Mouse (Mus musculus): ENCODE data around the gene Ado.

The Ado gene

DNA sequence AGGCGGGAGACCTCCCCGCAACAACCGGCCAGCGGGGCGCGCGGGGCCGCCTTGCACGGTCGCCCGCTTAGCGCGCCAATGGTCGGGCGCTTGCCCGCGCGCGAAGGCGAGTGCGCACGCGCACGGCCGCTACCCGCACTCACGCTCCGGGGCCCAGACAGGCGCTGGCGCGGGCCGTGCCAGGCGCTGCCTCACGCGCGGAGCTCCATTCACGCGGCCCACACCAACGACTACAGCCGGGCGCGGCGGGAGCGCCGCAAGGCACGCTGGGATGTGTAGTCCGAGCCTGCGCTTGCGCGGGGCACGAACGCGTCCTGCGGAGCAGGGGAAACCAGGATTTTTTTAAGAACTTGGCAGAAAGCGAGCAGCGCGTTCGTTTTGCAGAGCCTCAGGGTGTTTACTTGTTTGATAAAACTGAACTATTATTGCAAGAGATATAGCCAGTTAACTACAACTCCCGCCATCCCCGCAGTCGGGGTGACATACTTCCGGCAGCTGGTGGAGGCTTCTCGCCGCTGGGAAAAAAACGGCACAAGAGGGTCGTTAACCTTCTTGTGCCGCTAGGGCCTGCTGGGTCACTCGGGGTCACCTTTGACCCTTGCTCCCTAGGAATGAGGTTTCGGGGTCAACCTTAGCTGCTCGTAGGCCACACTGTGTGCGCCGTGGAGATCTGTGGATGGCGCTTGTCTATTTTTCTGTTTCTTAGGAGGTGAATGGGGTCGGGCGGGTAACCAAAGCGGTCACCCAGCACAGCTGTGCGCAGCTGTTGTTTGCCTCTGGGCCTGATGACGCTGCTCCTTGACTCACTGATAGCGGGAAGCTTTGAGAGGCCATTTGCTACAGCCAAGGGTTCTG, at the start of gene Ado:
Gene Ado, minus strand, starts transcription at position 79 of the 855 bp plus-strand sequence.
- DNase-seq (ENCODE audit: low spot score) = peak; percentile 80

DNA sequence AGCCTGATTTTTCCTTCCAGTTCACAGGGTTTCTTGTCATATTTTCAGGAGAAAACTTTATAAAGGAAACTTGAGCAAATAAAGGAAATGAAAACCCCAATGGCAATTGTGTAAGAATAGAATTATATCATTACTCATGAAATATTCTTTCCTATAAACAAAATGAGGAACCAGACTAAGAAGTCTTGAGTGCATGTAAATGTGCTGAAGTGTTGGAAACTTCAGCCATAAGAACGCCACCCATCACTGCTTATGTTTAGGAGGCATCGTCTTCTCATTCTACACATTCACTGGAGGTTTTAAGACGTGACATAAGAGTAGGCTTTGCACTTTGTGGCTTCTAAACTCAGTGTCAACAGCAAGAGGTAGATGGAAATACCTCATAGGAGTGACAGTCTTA, 46.5 kb upstream of the Ado start:
- no peak for DNase-seq (ENCODE audit: low spot score)

DNA sequence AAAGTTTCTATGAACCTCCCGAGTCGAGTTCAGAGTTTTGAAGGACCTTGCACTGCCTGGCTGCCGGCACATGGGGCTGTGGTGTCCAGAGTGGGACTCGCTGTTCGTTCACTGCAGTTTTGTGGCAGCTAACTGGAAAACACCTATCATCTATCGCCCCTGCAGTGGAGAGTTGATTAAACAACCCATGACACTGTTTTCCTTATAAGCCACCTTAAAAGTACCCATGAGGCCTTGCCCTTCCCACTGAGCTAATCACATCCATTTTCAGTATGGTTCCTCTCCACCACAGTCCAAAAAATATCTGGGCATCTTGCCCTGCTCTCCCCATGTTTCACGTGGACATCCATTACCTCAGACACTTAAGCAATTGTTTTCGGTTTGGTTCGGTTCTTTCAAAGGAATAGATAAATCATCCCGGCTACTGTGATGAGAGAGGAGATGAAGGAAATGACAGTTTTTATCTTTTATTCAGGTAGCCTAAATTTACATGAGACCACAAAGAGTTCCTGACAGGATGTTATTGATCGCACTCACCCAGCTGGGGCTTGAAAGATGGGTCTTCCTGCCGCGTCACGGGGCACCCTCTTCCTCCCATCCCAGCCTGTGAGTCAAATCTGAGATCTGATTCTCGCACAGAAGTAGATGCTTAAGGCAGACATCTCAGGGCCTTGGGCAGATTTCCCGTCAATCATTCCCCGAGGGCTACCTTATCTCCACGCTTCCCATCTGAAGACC, 37.3 kb upstream of the Ado start:
- DNase-seq (ENCODE audit: low spot score) = peak; percentile 45

DNA sequence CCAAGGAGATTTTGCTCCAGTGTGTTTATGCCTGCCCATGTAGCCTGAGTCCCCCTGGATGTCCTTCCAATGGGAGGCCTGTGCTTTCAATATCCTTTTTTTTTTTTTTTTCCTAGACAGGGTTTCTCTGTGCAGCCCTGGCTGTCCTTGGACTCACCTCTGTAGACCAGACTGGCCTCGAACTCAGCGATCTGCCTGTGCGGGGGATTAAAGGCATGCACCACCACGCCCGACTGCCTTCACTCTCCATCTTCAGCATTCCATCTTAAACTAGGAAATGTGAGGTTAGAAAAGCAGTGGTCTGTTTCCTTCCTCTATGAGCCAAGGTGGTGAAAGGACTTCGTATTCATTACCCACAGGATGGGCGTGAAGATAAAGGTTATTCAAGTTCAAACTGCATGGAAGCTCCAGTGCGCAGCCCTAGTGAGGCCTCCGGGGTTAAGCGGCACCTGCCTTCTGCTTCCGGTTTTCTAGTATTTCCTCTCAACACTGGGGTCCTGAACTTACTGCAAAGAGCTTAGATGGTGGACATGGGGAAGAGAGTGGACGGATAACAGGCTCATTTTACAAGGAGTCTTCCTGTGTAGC, 33.0 kb upstream of the Ado start:
- no peak for DNase-seq (ENCODE audit: low spot score)

DNA sequence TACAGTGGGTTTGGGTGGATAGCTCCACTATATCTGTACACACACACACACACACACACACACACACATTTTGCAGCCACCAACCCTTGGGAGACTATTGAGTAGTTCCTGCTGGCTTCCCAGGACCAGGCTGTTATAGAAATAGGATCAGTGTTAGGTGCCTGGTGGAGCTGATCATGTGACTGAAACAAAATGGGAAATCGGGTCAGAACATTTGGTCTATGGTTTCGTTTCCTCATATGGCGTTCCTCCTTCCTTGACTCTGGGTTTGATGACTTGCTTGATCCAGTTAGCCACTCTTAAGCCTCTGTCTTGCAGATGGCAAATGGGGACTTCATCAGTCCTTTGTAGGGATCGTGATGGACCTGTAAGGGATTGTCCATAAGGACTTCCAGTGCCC, 31.1 kb upstream of the Ado start:
- DNase-seq (ENCODE audit: low spot score) = no peak

DNA sequence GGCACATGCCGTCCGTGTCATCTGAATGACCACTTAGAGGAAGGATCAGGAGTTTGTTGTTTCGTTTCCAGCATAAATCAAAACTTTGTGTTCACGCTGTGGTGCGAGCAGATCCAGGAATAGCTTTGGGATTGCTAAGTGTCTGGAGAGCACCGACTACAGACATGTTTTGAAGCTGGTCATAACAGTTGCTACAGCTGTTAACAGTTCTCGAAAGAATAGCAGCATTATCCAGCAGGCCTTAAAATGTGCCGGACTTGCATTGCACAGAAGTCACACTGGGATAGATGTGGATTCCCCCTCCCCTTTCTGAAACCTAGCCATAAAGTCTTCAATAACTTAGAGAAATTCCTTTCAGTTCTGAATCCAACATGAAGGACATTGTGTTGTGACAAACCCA, 24.6 kb upstream of the Ado start:
- DNase-seq (ENCODE audit: low spot score) = no peak

DNA sequence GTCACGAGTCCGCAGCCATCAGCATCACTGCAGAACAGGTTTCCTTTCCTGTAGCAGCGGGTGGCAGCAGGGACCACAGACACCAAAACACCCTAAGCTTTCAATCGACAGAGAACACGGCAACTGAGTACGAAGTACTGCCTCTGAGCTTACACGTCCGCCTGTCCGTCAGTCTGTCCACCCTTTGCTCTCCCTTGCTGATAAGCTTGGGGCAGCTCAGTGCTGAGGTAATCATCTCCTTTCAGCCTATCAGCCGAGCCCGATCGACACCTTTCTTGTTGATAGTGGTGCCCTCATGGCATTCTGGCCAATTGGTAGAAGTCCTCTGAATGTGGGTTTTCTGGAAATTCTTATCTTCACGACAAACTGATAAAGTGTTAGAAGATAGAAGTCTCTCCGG, 22.7 kb upstream of the Ado start:
- DNase-seq (ENCODE audit: low spot score) = no peak

DNA sequence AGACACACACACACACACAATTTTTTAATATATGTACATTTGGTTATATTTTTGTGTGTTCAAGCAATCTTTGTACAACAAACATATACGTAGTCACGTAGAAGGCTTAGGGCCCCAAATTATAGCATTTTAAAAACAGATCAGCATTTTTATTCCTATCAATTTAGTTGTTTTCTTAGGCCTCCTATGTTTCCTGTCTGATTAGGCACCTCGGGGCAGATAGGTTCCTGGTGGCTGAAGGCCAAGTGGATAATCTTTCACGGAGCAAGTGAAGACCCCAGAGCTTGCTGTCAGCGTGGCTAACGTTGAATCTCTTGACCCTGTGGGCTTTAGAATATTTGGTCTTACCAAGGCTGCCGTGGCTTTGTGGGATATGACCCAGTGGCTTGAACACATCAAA, 20.8 kb upstream of the Ado start:
- no peak for DNase-seq (ENCODE audit: low spot score)

DNA sequence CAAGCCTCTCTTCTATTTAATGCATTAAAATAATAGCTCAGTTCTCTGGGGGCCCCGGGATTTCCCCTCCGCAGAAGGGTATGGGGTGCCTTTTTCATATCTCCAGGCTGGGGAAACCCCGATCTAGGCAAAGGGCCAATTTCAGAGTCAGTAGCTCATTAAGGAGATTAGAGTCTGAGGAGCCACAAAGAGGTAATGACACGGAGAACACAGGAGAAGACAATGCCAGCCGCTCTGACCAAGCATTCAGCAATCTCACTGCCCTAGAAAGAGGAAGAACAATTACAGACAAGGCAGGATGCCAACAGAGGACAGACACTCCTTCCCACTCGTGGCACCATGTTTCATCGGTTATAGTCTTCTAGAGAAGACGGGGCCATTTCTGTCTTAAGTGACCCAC, 17.3 kb upstream of the Ado start:
- no peak for DNase-seq (ENCODE audit: low spot score)

DNA sequence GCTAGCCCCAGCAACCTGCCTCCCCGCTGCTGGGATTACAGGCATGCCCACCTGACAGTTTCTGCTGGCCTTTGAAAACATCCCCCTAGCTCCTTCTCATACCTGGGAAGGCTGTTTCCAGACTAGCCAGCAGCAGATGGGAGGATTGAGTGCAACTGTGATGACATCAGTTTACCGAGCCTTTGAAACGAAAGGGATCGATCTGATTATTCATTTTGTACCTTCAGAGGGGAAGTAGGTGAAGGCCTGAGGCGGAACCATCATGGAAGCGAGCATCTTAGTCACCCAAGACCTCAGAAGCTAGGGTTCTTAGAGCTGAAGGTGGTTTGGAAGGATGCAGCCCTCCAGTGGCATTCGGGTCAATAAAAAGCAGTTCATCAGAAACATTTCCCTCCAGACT, 15.8 kb upstream of the Ado start:
- no peak for DNase-seq (ENCODE audit: low spot score)

DNA sequence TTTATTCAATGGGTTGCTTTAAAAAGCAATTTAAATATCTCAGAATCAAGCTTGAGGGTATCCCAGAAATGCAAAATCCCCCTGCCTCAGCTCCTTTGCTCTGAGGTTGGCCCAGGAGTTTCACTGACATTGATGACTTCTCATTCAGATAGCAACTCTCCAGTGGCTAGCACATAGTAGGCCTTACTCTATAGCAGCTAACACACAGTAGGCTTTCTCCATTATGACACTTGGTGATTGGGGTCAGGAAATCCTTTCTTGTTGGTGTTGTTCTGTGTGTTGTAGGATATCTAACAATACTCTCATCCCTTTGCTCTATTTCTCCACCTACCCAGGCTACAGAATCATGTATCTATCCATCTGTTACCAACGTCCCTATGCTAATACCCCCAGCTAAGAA, 12.4 kb upstream of the Ado start:
- DNase-seq (ENCODE audit: low spot score) = no peak

DNA sequence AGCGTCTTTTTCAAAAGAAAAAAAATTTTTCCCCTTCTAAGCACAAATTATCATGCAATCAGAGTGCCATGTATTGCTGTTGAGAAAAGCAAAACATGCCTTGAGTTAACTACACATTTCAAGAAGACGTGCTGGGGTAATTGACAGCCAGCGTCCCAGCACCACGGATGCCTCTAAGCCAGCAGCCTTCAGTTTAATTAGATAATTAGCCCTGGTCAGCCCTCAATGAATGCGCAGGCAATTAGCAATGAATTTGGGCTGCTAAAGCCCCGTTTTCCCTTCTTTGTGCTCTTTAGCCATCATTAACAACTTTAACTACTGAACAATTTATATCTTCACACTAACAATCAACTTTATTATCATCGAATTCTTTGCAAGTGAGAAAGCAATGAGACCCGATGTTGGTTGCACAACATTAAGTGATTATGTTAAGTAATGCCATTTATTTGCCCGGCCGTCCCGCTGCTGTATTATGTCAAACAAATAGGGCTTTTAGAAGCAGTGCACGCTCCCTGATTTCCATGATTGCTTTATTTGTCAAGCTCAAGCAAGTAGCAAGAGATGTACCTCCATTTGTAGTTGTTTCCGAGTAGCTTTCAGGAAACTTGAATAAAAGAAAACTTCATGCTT, 11.1 kb upstream of the Ado start:
- no peak for DNase-seq (ENCODE audit: low spot score)

DNA sequence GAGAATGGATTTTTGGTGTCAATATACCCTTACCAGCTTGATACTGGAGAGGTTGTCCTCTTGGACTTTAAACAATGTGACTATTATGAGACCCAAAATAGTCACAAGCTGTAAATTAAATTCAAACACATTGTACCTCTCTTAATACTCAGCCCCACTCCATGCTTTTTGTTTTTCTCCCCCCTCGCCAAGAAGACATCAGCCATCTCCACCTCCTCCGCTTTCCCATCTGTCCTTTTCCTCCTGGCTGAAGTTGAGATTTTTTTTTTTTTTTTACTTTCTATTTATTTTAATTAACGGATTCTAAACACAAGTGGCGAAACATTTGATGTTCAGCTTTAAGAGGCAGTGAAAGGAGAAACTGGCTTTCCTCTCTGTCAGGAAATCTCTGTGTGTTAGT, 9.3 kb upstream of the Ado start:
- no peak for DNase-seq (ENCODE audit: low spot score)

DNA sequence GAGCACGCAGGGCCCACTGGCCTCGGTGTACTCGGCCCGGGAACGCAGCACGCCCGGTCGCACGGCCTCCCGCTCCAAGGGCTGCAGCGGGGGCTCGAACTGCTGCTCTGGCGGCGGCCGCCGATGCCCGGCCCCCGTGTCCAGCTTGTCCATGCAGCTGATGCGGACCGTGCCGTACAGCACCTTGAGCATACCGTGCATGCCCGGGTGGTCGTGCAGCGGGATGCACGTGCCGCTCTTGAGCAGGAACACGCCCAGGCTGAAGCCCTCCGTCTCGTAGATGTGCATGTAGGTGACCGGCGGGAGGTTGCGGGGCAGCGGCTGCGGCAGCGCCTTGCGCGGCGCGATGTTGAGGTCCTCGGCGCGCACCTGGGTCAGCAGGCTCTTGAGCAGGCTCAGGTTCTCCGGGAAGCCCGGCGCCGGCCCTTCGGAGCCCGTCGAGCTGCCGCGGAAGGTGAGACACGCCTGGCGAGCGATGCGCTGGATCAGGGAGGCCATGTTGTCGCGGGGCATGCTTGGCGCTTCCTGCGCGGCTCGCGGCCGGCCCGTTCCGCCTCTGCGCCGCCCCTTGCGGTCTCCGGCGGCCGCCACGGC, 397 bp downstream of the Ado start:
- DNase-seq (ENCODE audit: low spot score) = no peak

DNA sequence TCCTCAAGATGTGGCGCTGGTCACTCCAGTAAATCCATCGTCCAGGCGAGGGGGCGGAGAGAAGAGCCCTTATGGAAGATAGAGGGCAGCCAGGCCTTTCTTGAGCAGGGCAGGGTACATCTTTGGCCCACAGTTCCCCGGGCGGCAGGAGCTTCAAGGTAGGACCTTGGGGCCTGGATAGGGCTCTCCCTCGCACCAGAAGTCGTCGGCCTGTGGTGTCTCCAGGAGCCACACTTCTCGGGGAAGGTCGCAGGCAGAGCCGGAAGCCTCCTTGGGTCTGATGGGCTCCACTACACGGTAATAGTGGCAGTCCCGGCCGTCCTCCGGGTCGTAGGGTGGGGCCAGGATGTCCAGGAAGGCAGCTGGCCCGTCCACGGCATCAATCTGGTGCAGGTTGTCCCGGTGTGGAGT, 900 bp downstream of the Ado start:
- no peak for DNase-seq (ENCODE audit: low spot score)

DNA sequence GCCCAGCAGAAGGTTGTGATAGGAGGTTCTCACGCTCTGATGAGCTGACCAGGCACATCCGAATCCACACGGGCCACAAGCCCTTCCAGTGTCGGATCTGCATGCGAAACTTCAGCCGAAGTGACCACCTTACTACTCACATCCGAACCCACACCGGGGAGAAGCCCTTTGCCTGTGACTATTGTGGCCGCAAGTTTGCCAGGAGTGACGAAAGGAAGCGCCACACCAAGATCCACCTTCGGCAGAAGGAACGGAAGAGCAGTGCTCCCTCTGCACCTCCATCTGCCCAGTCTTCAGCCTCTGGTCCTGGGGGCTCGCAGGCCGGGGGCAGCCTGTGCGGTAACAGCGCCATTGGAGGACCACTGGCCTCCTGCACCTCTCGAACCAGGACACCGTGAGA, 8.2 kb downstream of the Ado start:
- DNase-seq (ENCODE audit: low spot score) = no peak

DNA sequence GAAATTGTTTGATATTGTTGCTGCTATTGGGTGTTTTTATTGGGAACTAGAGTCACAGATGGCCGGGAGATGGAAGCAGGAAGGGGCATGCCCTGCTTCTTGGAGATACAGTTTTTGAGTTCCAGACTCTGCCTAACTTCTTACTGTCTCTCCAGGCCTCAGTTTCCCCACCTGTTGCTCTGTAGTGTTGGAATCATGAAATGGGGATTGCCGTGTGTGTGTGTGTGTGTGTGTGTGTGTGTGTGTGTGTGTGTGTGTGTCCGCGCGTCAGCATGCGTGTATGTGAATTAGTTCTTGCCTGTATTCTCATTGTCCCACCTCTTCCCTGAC, 9.4 kb downstream of the Ado start:
- no peak for DNase-seq (ENCODE audit: low spot score)

DNA sequence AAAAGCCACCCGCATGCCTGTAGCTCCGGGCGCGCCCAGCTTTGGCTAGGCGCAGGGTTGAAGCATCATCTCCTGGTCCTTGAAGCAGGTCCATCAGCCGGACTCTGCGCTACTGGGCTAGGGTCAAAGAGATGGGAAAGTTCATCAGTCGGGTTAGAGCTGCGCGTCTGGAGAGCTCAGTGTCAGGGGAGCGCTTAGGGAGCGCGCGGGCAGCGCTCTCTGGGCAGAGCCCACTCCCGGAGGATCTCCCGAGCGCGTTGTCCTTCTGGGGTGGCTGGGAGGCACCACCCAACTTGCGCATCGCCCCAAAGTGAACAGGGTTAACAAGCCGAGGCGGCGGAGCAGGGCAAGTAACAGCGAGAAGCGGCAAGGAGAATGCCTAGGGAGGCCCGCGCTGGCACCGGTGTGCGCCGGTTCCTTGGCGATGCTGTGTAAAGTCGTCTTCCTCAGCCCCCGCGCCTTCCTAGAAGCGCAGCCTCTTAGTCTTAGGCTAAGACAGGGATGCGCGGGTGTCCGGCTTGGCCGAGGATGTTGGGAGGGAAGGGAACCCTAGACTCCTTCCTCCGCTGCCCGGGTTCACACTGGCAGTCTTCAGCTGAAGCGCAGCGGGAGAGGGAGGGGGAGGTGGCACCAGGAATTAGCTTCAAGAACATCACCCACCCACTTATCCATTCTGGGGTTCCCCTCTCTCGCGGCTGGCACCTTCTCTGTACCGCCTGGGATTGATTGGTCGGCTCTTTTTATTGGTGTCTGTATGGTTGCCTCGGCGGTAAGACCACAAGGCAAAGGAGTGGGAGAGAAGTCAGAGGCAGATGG, 10.0 kb downstream of the Ado start:
- DNase-seq (ENCODE audit: low spot score) = no peak

DNA sequence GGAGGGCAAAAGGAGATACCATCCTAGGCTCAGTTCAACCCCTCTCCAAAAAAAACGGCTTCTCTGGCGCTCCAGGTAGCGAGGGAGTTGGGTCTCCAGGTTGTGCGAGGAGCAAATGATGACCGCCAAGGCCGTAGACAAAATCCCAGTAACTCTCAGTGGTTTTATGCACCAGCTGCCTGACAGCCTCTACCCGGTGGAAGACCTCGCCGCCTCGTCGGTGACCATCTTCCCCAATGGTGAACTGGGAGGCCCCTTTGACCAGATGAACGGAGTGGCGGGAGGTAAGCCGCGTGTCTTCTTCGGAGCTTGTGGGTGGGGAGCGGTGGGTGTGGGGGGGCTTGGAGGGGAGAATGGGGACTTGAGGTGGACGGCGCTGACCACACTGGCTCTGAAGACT, 10.6 kb downstream of the Ado start:
- DNase-seq (ENCODE audit: low spot score) = no peak

DNA sequence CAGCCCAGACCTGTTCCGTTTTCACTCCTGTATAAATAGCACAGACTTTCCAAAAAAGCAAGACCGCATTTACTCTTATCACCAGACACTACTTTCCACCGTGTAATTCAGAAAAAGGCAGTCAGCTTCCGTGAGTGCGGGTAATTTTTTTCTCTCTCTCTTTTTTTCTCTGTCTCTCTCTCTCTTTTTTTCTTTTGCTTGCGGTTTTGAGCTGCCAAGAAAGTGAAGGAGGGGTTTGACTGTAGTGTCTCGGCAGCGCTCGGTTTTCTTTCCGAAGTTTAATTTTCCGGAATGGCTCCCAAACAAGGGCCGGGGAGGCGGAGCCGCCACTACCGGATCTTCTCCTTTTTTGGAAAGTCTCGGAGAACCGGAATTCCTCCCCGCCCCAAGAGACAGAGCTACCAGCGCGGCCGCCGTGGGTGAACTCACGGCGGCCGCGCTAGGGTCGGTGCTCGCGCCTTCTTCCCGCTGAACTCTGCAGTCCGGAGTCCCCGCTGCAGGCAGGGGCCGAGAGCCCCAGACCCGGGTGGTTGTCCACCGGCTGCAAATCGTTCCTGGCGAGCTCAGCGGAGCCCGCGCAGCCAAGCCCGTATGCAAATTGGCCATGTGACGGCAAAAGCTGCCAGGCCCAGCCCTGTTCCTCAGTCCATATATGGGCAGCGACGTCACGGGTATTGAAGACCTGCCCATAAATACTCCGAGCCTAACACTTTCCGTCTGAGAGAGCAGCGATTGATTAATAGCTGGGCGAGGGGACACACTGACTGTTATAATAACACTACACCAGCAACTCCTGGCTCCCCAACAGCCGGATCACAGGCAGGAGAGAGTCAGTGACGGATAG, 11.4 kb downstream of the Ado start:
- peak; percentile 77 for DNase-seq (ENCODE audit: low spot score)
